Mouse (Mus musculus): ENCODE measurements around the gene Terb2. TPM values are rescaled to one million over a fixed set of nuclear protein-coding genes. Genes with fewer than 3 reads are reported as not detected.

Gene Terb2
- polyA plus RNA-seq, 1 experiment from 2014 or later: not detected

DNA sequence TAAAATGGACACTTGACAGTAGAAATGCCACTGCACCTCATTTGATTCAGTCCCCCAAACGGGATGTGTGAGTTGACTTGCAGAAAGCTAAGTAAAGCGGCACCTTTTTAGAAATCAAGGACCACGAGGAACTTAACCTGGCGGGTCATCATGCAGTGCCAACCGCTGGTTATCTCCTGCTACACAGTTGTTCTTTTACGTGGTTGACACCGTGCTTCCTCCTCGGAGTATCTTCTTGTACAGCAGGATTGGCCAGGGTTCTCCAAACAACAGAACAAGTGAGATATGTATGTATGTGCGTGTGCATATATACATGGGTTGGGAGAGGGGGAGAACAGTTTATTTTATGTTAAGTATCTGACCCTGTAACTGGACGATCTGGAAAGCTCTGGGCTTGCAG lies 61.7 kb downstream of the Terb2 start:
- Histone ChIP-seq H3K9me3 (ENCODE audit: control insufficient read depth, low read length) (no peaks in the 10 kb centered on the region), H3K4me2 (replicated peaks; ENCODE audit: low read depth) (no peak overlapping the region), H3K4me3 (ENCODE audit: low read depth, low read length) (no peak overlapping the region), H3K27me3 (ENCODE audit: control insufficient read depth, insufficient read depth, low read length) (no peaks in the 10 kb centered on the region), H3K9ac (ENCODE audit: low read length) (no peak overlapping the region), H3K36me3 (ENCODE audit: control insufficient read depth, insufficient read depth, low read length) (no peaks in the 10 kb centered on the region), H3K27ac (replicated peaks) (no peak overlapping the region), H3K4me1 (replicated peaks; ENCODE audit: control insufficient read depth, insufficient read depth) (no peaks in the 10 kb centered on the region)
- WGBS: 81% methylated on average over 10 of the region's 10 CpGs
- TF ChIP-seq CTCF (IDR thresholded peaks at IDR 0.05; ENCODE audit: low read depth) (no peak), EP300 (optimal IDR thresholded peaks at IDR 0.05) (no peak)
- DNase-seq (ENCODE audit: low spot score) (no peak), ATAC-seq (ENCODE audit: low FRiP score, low TSS enrichment) (no peak)

DNA sequence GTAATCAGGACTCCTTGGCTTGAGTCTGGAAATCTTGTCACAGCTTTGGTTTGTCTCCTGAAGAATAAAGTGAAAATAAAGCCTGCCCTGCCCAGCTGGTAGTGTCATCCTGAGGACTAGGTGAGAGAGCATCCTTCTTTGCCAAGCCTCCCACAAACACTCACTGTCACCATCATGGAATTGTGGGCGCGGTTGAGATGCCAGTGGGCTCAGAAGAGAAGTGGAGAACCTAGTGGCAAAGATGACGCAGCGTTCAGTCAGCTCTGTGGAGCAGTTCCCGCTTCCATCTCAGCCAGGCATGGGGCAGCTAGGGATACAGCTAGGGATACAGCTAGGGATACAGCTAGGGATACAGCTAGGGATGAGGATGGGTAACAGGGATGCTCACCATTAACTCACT lies 69.9 kb downstream of the Terb2 start:
- no peak overlapping the region for H3K4me2 ChIP-seq (replicated peaks; ENCODE audit: low read depth)
- no peaks in the 10 kb centered on the region for H3K4me1 ChIP-seq (replicated peaks; ENCODE audit: control insufficient read depth, insufficient read depth)
- H3K36me3 ChIP-seq (ENCODE audit: control insufficient read depth, insufficient read depth, low read length): no peaks in the 10 kb centered on the region
- DNase-seq (ENCODE audit: low spot score): no peak
- H3K27ac ChIP-seq (replicated peaks): no peak overlapping the region
- no peak overlapping the region for H3K4me3 ChIP-seq (ENCODE audit: low read depth, low read length)
- no peaks in the 10 kb centered on the region for H3K9me3 ChIP-seq (ENCODE audit: control insufficient read depth, low read length)
- 89% methylated on average over 5 of the region's 5 CpGs for WGBS
- no peak overlapping the region for H3K9ac ChIP-seq (ENCODE audit: low read length)
- ATAC-seq (ENCODE audit: low FRiP score, low TSS enrichment): no peak
- TF ChIP-seq CTCF (IDR thresholded peaks at IDR 0.05; ENCODE audit: low read depth) (no peak), EP300 (optimal IDR thresholded peaks at IDR 0.05) (no peak)
- H3K27me3 ChIP-seq (ENCODE audit: control insufficient read depth, insufficient read depth, low read length): no peaks in the 10 kb centered on the region

Other genes with a start within 250 kb of the Terb2 start
- gene Ctdspl2, start 230.3 kb upstream of the Terb2 start, polyA plus RNA-seq (2015; fragmentation: Nextera tagmentation; extraction: Ambion mirVana): 17.7 and 19.0 TPM in 2 replicates
- 0.04 and 0.06 TPM in 2 replicates for gene Mageb3, start 230.2 kb upstream of the Terb2 start, polyA plus RNA-seq (2015; fragmentation: Nextera tagmentation; extraction: Ambion mirVana)
- gene Eif3j1, start 157.7 kb upstream of the Terb2 start, polyA plus RNA-seq (2015; fragmentation: Nextera tagmentation; extraction: Ambion mirVana): 8.6 and 9.5 TPM in 2 replicates
- 2.7 and 3.2 TPM in 2 replicates for gene Spg11, start 67.9 kb upstream of the Terb2 start, polyA plus RNA-seq (2015; fragmentation: Nextera tagmentation; extraction: Ambion mirVana)
- 445 and 475 TPM in 2 replicates for gene B2m, start 38.6 kb upstream of the Terb2 start, polyA plus RNA-seq (2015; fragmentation: Nextera tagmentation; extraction: Ambion mirVana)
- gene Trim69, start 25.6 kb upstream of the Terb2 start, polyA plus RNA-seq (2015; fragmentation: Nextera tagmentation; extraction: Ambion mirVana): 0.05 TPM in 1 of 2 replicates, not detected in the other
- gene Patl2, start 83 bp upstream of the Terb2 start, polyA plus RNA-seq (2015; fragmentation: Nextera tagmentation; extraction: Ambion mirVana): not detected in 2 replicates
- gene Sord, start 48.5 kb downstream of the Terb2 start, polyA plus RNA-seq (2015; fragmentation: Nextera tagmentation; extraction: Ambion mirVana): 49.7 and 51.2 TPM in 2 replicates
- gene Duox2, start 112.2 kb downstream of the Terb2 start, polyA plus RNA-seq (2015; fragmentation: Nextera tagmentation; extraction: Ambion mirVana): 15.2 and 17.2 TPM in 2 replicates
- 98.8 and 101 TPM in 2 replicates for gene Duoxa2, start 112.6 kb downstream of the Terb2 start, polyA plus RNA-seq (2015; fragmentation: Nextera tagmentation; extraction: Ambion mirVana)
- 17.3 and 19.4 TPM in 2 replicates for gene Duoxa1, start 127.5 kb downstream of the Terb2 start, polyA plus RNA-seq (2015; fragmentation: Nextera tagmentation; extraction: Ambion mirVana)
- gene Duox1, start 129.4 kb downstream of the Terb2 start, polyA plus RNA-seq (2015; fragmentation: Nextera tagmentation; extraction: Ambion mirVana): 3.5 and 4.3 TPM in 2 replicates
- 1.6 and 1.7 TPM in 2 replicates for gene Shf, start 182.9 kb downstream of the Terb2 start, polyA plus RNA-seq (2015; fragmentation: Nextera tagmentation; extraction: Ambion mirVana)
- 10.6 and 12.9 TPM in 2 replicates for gene Slc28a2, start 240.2 kb downstream of the Terb2 start, polyA plus RNA-seq (2015; fragmentation: Nextera tagmentation; extraction: Ambion mirVana)